Mouse (Mus musculus): Measurements from ENCODE around the gene Sap30. TPM values are rescaled to one million over a fixed set of nuclear protein-coding genes. Genes with fewer than 3 reads are reported as not detected.
A peak's percentile ranks its signal among the peaks of the same experiment; 100 is the strongest.
"Not testable (repeated sequence)": the region's sequence is repeated elsewhere in the genome, so short reads cannot be mapped to it uniquely, and the experiment has no call there.

The Sap30 gene
- polyA plus RNA-seq (2015; fragmentation: Nextera tagmentation; extraction: Ambion mirVana) = 36.9 and 37.4 TPM in 2 replicates

DNA sequence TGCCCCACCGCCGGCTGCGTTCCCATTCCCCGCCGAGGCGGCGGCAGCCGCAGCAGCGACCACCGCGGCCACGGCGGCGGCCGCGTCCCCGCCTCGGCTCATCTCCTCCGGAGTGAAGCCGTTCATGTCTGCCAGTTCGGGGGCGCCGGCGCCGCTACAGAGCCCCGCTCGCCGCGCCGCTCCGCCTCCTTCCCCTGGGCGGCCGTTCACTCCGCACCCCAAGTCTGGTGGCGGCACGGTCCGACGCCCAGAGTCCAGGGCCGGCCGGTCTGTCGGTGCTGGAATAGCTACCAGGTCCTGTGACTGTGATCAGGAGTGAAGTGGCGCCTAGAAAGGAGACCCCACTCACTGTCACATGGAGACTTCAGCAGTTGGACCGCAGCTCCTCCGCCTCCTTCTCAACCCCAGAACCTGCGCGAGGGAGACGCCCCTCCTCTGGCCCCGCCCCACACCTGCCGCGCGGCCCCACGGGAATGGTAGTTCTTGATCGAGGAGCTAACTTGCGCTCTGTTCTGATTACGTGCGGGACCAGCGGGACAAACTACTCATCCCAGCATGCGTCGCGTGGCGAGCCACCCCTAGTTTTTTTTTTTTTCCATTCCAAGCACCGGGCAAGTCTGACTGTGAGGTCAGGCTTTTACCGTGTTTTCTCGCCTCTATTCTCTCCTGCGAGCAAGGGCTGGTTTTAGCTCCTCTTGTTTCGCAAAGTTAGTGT is at the start of gene Sap30:
TSS of gene Sap30 (minus strand) at position 420 of the 715 bp plus-strand sequence.
- Histone ChIP-seq H3K4me1 (no peaks in the 10 kb centered on the region), H3K4me3 (replicated peaks) (peak within 1 kb of the TSS; percentile 86), H3K36me3 (no peaks in the 10 kb centered on the region), H3K27me3 (replicated peaks) (no peaks in the 10 kb centered on the region), H3K27ac (peak within 1 kb of the TSS; percentile 96), H3K9ac (peak within 1 kb of the TSS; percentile 54), H3K9me3 (no peaks in the 10 kb centered on the region), H3K4me2 (peak within 1 kb of the TSS; percentile 93)
- WGBS = under 1% methylated on average over 54 of the region's 66 CpGs
- peak; percentile 96 for ATAC-seq (ENCODE audit: insufficient read depth, low FRiP score, low read depth)

- Histone ChIP-seq H3K27me3 (replicated peaks) (no peaks in the 10 kb centered on the region), H3K36me3 (0 out of 2 replicates have a peak, but pooled peaks cover 11% of the 10 kb centered on the region), H3K4me3 (replicated peaks) (no peak overlapping the region), H3K4me2 (no peak overlapping the region), H3K9ac (no peak overlapping the region), H3K27ac (no peak overlapping the region), H3K4me1 (no peaks in the 10 kb centered on the region), H3K9me3 (no peaks in the 10 kb centered on the region)
- no peak for ATAC-seq (ENCODE audit: insufficient read depth, low FRiP score, low read depth)
- 89% methylated on average over 6 of the region's 6 CpGs for WGBS
These were observed 48.5 kb upstream of the Sap30 start for GRCm38 (mm10) chr8:57536167-57536566.

DNA sequence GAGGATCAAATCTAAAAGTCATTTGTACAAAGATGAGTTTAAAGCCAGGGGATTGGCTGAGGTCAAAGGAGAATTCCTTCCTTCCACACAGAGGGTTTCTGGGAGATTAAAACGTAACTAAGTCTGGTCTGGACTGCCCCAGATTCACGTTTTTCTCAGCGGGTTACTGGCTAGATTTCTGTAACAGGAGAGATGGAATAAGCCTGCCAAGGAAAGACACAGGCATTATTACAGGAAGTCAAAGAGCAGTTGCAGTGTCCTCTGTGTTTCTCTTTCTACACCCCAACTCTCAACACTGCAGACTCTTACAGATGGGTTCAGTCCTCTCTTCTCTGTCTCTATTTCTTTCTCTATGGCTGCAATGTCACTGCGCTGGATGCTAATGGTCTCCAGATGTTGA is 46.8 kb upstream of the Sap30 start:
- no peak for ATAC-seq (ENCODE audit: insufficient read depth, low FRiP score, low read depth)
- 0 out of 2 replicates have a peak, but pooled peaks cover 11% of the 10 kb centered on the region for H3K36me3 ChIP-seq
- H3K9ac ChIP-seq = no peak overlapping the region
- H3K4me2 ChIP-seq = no peak overlapping the region
- no peak overlapping the region for H3K4me3 ChIP-seq (replicated peaks)
- H3K4me1 ChIP-seq = no peaks in the 10 kb centered on the region
- no peaks in the 10 kb centered on the region for H3K27me3 ChIP-seq (replicated peaks)
- H3K9me3 ChIP-seq = no peaks in the 10 kb centered on the region
- WGBS = 70% methylated on average over 4 of the region's 4 CpGs
- no peak overlapping the region for H3K27ac ChIP-seq

DNA sequence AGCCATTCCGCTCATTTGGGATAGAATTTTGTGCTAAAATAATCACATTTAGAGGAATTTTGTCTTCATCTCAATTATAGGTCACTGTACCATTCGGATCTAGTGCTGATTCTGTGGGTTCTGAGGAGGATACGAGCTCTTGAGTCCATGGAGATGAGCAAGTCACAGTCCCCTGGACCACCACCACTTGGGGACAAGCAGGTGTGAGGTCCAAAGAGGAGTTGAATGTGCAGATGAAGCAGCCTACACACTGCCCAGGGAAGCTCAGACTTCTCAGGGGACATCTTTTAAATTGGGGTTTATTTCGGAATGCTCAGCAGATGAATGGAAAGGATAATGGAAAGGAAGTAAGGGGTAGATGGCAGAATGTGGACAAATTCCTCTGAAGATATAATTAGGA is 45.4 kb upstream of the Sap30 start:
- Histone ChIP-seq H3K4me3 (replicated peaks) (no peak overlapping the region), H3K36me3 (0 out of 2 replicates have a peak, but pooled peaks cover 11% of the 10 kb centered on the region), H3K9ac (no peak overlapping the region), H3K4me1 (no peaks in the 10 kb centered on the region), H3K27me3 (replicated peaks) (no peaks in the 10 kb centered on the region), H3K9me3 (no peaks in the 10 kb centered on the region), H3K4me2 (no peak overlapping the region), H3K27ac (no peak overlapping the region)
- 95% methylated on average over 4 of the region's 4 CpGs for WGBS
- no peak for ATAC-seq (ENCODE audit: insufficient read depth, low FRiP score, low read depth)

DNA sequence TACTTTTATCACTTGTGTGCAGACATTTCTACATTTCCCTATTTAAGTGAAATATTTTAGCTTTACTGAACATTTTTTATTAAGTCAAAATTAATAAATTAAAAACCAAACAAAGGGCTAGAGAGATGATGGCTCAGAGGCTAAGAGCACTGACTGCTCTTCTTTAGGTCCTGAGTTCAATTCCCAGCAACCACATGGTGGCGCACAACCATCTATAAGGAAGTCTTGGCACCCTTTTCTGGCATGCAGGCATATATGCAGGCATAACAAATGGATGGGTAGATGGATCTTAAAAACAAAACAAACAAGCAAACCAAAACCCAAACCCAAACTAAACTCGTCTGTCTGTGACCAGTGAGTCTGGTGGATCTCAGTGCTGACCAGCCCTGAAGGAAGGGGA is 44.6 kb upstream of the Sap30 start:
- no peak overlapping the region for H3K27ac ChIP-seq

GRCm38 (mm10) chr8:57530666-57531349 is 43.1 kb upstream of the Sap30 start:
- Histone ChIP-seq H3K4me1 (no peaks in the 10 kb centered on the region), H3K27ac (peak overlapping the region; percentile 51; the same call in 1 of the 2 replicates), H3K27me3 (replicated peaks) (no peaks in the 10 kb centered on the region), H3K9me3 (no peaks in the 10 kb centered on the region), H3K36me3 (0 out of 2 replicates have a peak, but pooled peaks cover 10% of the 10 kb centered on the region), H3K4me3 (replicated peaks) (peak overlapping the region; percentile 6; the same call in 1 of the 2 replicates), H3K9ac (no peak overlapping the region), H3K4me2 (peak overlapping the region; percentile 41)
- ATAC-seq (ENCODE audit: insufficient read depth, low FRiP score, low read depth) = peak; percentile 63; the same call in 1 of the 2 replicates
- 21% methylated on average over 15 of the region's 15 CpGs for WGBS

More for the DNA sequence above, 44.6 kb upstream of the Sap30 start:
- no peaks in the 10 kb centered on the region for H3K9me3 ChIP-seq
- no peaks in the 10 kb centered on the region for H3K4me1 ChIP-seq
- 60% methylated on average over 2 of the region's 2 CpGs for WGBS
- ATAC-seq (ENCODE audit: insufficient read depth, low FRiP score, low read depth) = no peak
- no peak overlapping the region for H3K4me2 ChIP-seq
- H3K36me3 ChIP-seq = 0 out of 2 replicates have a peak, but pooled peaks cover 14% of the 10 kb centered on the region
- no peak overlapping the region for H3K9ac ChIP-seq
- no peaks in the 10 kb centered on the region for H3K27me3 ChIP-seq (replicated peaks)
- H3K4me3 ChIP-seq (replicated peaks) = no peak overlapping the region

- Histone ChIP-seq H3K4me1 (no peaks in the 10 kb centered on the region), H3K36me3 (0 out of 2 replicates have a peak, but pooled peaks cover 6% of the 10 kb centered on the region), H3K27ac (peak overlapping the region; percentile 51), H3K4me2 (peak overlapping the region; percentile 41; the same call in 1 of the 2 replicates), H3K27me3 (replicated peaks) (no peaks in the 10 kb centered on the region), H3K4me3 (replicated peaks) (no peak overlapping the region; the same call in 1 of the 2 replicates), H3K9ac (no peak overlapping the region), H3K9me3 (no peaks in the 10 kb centered on the region)
- 75% methylated on average over 13 of the region's 13 CpGs for WGBS
- no peak for ATAC-seq (ENCODE audit: insufficient read depth, low FRiP score, low read depth)
These were observed 42.6 kb upstream of the Sap30 start for GRCm38 (mm10) chr8:57530238-57530637.

DNA sequence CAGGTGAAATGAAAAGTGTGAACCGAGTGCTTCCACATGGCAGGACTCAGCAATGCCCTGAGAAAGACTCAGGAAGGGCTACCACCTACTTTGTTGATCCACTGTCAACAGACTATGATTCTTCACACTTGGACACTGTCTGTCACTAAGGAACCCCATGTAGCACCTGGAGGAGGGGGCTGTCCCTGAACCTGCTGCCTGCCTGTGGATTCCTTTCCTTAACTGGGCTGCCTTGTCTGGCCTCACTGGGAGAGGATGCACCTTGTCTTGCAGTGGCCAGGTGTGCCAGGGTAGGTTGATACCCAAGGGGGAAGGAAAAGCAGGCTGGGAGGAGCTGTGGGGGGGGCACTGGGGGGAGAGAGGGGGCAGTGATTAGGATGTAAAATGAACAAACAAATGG is 40.4 kb upstream of the Sap30 start:
- Histone ChIP-seq H3K27me3 (replicated peaks) (no peaks in the 10 kb centered on the region), H3K27ac (no peak overlapping the region)
- 97% methylated on average over 1 of the region's 1 CpGs for WGBS

DNA sequence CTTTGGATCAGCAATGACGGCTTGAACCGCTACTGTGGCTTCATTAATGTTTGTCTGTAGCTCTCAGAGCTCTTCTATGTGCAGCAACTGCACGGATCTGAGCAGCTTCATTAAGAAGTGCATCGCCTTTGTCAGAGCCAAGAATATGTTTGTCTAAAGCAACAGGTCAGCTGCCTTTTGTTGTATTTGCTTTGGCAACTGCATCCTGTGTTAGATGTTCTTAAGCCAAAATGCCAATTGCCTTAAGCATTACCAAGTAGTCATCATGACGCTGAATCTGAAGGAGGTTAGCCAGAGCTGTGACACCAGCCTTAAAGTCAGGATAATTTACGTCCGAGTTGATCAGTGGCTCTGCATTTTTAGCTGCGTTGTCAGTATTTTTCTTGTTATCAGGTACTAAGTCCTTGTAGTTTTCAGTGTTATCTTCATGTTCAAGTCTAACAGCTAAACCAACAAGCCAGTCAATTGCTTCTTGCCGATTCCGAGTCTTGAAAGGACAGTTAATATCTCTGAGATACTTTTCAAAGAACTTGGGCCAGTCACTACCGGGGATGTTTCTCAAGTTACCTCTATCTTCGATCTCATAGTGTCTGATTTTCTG is 32.6 kb upstream of the Sap30 start:
- WGBS = 77% methylated on average over 12 of the region's 12 CpGs
- Histone ChIP-seq H3K9me3 (no peaks in the 10 kb centered on the region), H3K4me1 (no peaks in the 10 kb centered on the region), H3K9ac (no peak overlapping the region), H3K36me3 (peaks cover 8% of the 10 kb centered on the region; the same call in 1 of the 2 replicates), H3K4me2 (no peak overlapping the region), H3K4me3 (replicated peaks) (no peak overlapping the region), H3K27ac (no peak overlapping the region), H3K27me3 (replicated peaks) (no peaks in the 10 kb centered on the region)
- ATAC-seq (ENCODE audit: insufficient read depth, low FRiP score, low read depth) = no peak

More for the DNA sequence above, 40.4 kb upstream of the Sap30 start:
- Histone ChIP-seq H3K36me3 (0 out of 2 replicates have a peak, but pooled peaks cover 3% of the 10 kb centered on the region), H3K4me3 (replicated peaks) (no peak overlapping the region), H3K4me1 (no peaks in the 10 kb centered on the region), H3K9me3 (no peaks in the 10 kb centered on the region), H3K9ac (no peak overlapping the region), H3K4me2 (no peak overlapping the region)
- ATAC-seq (ENCODE audit: insufficient read depth, low FRiP score, low read depth) = no peak

DNA sequence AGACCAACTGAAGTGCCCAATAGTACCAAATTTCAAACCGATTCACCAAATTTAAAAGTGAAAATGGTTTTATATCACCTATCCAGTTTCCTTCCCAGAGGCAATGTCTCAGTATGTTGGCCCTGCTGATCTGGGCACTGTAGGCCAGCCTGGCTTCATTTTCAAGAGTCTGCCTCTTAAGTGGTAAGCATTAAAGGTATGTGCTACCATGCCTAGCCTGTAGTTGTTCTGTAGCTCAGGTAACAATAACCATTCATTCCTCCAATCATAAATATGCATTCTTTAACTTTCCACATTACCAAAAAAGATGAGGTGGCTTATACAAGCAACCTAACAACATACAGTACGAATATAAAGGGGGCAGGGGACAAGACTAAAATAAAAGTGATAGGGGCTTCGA is 30.1 kb upstream of the Sap30 start:
- no peak overlapping the region for H3K4me2 ChIP-seq
- H3K4me3 ChIP-seq (replicated peaks) = no peak overlapping the region
- WGBS = 81% methylated on average over 3 of the region's 3 CpGs
- no peaks in the 10 kb centered on the region for H3K9me3 ChIP-seq
- H3K36me3 ChIP-seq = peaks cover 8% of the 10 kb centered on the region; the same call in 1 of the 2 replicates
- no peaks in the 10 kb centered on the region for H3K4me1 ChIP-seq
- ATAC-seq (ENCODE audit: insufficient read depth, low FRiP score, low read depth) = no peak
- H3K27me3 ChIP-seq (replicated peaks) = no peaks in the 10 kb centered on the region
- no peak overlapping the region for H3K9ac ChIP-seq
- no peak overlapping the region for H3K27ac ChIP-seq

DNA sequence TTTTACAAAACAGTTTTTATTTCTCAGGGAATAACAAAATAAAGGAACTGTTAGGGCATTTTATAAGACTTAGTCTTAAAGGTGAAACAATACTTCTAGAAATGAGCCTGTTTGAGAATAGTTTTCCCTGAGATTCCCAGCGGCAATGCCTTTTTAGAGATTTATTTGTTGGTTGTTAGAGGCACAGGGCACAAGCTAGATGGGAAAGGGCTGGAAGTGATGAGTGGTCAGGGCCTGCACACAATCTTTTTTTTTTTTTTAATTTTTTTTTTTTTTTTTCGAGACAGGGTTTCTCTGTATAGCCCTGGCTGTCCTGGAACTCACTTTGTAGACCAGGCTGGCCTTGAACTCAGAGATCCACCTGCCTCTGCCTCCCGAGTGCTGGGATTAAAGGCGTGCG is 29.0 kb upstream of the Sap30 start:
- H3K27ac ChIP-seq; H3K9ac ChIP-seq; ATAC-seq (ENCODE audit: insufficient read depth, low FRiP score, low read depth); H3K27me3 ChIP-seq (replicated peaks); H3K4me2 ChIP-seq; H3K9me3 ChIP-seq; H3K36me3 ChIP-seq; H3K4me3 ChIP-seq (replicated peaks); H3K4me1 ChIP-seq: not testable (repeated sequence)
- WGBS = 94% methylated on average over 4 of the region's 5 CpGs

All from stomach, embryonic 15.5 days (tissue).